In genomic region chr16:6310744-6311678, GRCm38 (mm10) we compare ENCODE assay signal across 23 mouse cellular contexts.
DNase-seq lines count a peak whose midpoint lies in the region; ATAC-seq and TF ChIP-seq lines count a peak whose summit lies in the region.
"Had no signal": no experiment of that assay in that cellular context is flagged by ENCODE, and none has a peak within 500 bp of the region (broad histone marks: within the 10 kb centered on the region; RNA-seq: fewer than 3 reads in every experiment).

No protein-coding gene starts in this region.

- H3K4me2 ChIP-seq in hindbrain, embryonic 12.5 days (replicated peaks): no peak overlapping the region
- H3K4me2 ChIP-seq: heart, embryonic 15.5 days; limb, embryonic 13.5 days; liver, embryonic 12.5 days; midbrain, embryonic 11.5 days had no signal

- TF ChIP-seq POLR2A in brain, embryonic 14.5 days (IDR thresholded peaks at IDR 0.05; ENCODE audit: borderline replicate concordance, extremely low read depth, insufficient read depth, insufficient read length, poor library complexity, severe bottlenecking): no peak

- peak; percentile 16 for DNase-seq in cerebellum, adult 8-10 months
- no peak for DNase-seq in cerebellum, adult 11-12 months
- DNase-seq in heart, embryonic 10.5 days (ENCODE audit: low spot score): peak; percentile 3
- DNase-seq in heart, postnatal 36 days: no peak
- peak; percentile 89 for DNase-seq in brain, embryonic 14.5 days (ENCODE audit: low read depth)
- DNase-seq in retina, embryonic 14.5 days (ENCODE audit: low spot score): peak; percentile 57
- no peak for DNase-seq in T-cell, adult 2 months (ENCODE audit: low spot score)
- DNase-seq: gastrocnemius, postnatal 25 days; heart, postnatal 4 days; kidney, adult 9 months; kidney, postnatal 25 days; lung, adult 18-20 months; lung, postnatal 14 days; right cerebral cortex, postnatal 25 days; spleen, adult 18-20 months had no signal

- ATAC-seq in hindbrain, embryonic 12.5 days (ENCODE audit: low FRiP score): no peak
- ATAC-seq: hindbrain, embryonic 16.5 days; intestine, embryonic 16.5 days; liver, embryonic 12.5 days had no signal

- no peak overlapping the region for H3K27ac ChIP-seq in heart, embryonic 10.5 days
- H3K27ac ChIP-seq in hindbrain, embryonic 12.5 days: no peak overlapping the region
- H3K27ac ChIP-seq: heart, embryonic 15.5 days; layer of hippocampus, adult 2 months; limb, embryonic 13.5 days; liver, embryonic 12.5 days had no signal

- H3K36me3 ChIP-seq in heart, embryonic 10.5 days: no peaks in the 10 kb centered on the region
- H3K36me3 ChIP-seq in hindbrain, embryonic 12.5 days: no peaks in the 10 kb centered on the region
- H3K36me3 ChIP-seq: heart, embryonic 15.5 days; limb, embryonic 13.5 days; liver, embryonic 12.5 days had no signal

- intact Hi-C loops in heart, postnatal 36 days (cut with DNase I): no loop called here

- H3K9me3 ChIP-seq in heart, embryonic 10.5 days: no peaks in the 10 kb centered on the region
- no peaks in the 10 kb centered on the region for H3K9me3 ChIP-seq in hindbrain, embryonic 12.5 days (replicated peaks)
- H3K9me3 ChIP-seq: heart, embryonic 15.5 days; limb, embryonic 13.5 days; liver, embryonic 12.5 days had no signal

- no peaks in the 10 kb centered on the region for H3K4me1 ChIP-seq in heart, embryonic 10.5 days
- H3K4me1 ChIP-seq in hindbrain, embryonic 12.5 days: no peaks in the 10 kb centered on the region
- H3K4me1 ChIP-seq: heart, embryonic 15.5 days; limb, embryonic 13.5 days; liver, embryonic 12.5 days had no signal

- H3K27me3 ChIP-seq in heart, embryonic 10.5 days (ENCODE audit: insufficient read depth, poor library complexity, severe bottlenecking): no peaks in the 10 kb centered on the region
- H3K27me3 ChIP-seq in hindbrain, embryonic 12.5 days: no peaks in the 10 kb centered on the region
- H3K27me3 ChIP-seq: heart, embryonic 15.5 days; limb, embryonic 13.5 days; liver, embryonic 12.5 days had no signal

- TF ChIP-seq CTCF in brain, embryonic 14.5 days (IDR thresholded peaks at IDR 0.05; ENCODE audit: borderline replicate concordance, extremely low read depth, insufficient read depth, insufficient read length): no peak

- WGBS in heart, embryonic 10.5 days: 84% methylated on average over 18 of the region's 18 CpGs
- WGBS in hindbrain, embryonic 12.5 days: 87% methylated on average over 18 of the region's 18 CpGs

- no peak overlapping the region for H3K9ac ChIP-seq in hindbrain, embryonic 12.5 days
- H3K9ac ChIP-seq: heart, embryonic 15.5 days; limb, embryonic 13.5 days; liver, embryonic 12.5 days had no signal

- no peak overlapping the region for H3K4me3 ChIP-seq in heart, embryonic 10.5 days
- H3K4me3 ChIP-seq in hindbrain, embryonic 12.5 days: no peak overlapping the region
- H3K4me3 ChIP-seq: heart, embryonic 15.5 days; layer of hippocampus, adult 2 months; limb, embryonic 13.5 days; liver, embryonic 12.5 days had no signal

Comparison
In these comparisons a context has a peak if more than half of its experiments do, and no peak if none do; other contexts are left out.
1. DNase-seq: peak in cerebellum, adult 8-10 months (single experiment), heart, embryonic 10.5 days (single experiment), brain, embryonic 14.5 days (single experiment) and retina, embryonic 14.5 days (single experiment); none in cerebellum, adult 11-12 months (single experiment), heart, postnatal 36 days (0 of 2) and T-cell, adult 2 months (single experiment).